Mouse (Mus musculus) heart, embryonic 15.5 days (tissue): ENCODE results near the gene Chst15. TPM values are rescaled to one million over a fixed set of nuclear protein-coding genes. Genes with fewer than 3 reads are reported as not detected.

ENCODE experiments used
- ATAC-seq: fragments of 200-750 bp; cut with Nextera tagmentation; replicated peaks from 2 replicates; pipeline ENCODE4 v1.8.0; 2017; ENCODE audit warnings: low read depth, moderate TSS enrichment; ENCODE audit not compliant: insufficient number of reproducible peaks, insufficient read depth, low FRiP score
- H3K27ac ChIP-seq: fragments of 300-500 bp; sonication (generic); 2 replicates; pipeline ENCODE4 v1.5.1; 2015; ENCODE audit warnings: mild to moderate bottlenecking, inconsistent platforms
- H3K27me3 ChIP-seq: fragments of 300-500 bp; sonication (generic); 2 replicates; pipeline ENCODE4 v1.6.1; 2015; ENCODE audit warnings: inconsistent platforms
- H3K36me3 ChIP-seq: fragments of 300-500 bp; sonication (generic); 2 replicates; pipeline ENCODE4 v1.6.1; 2015; ENCODE audit warnings: mild to moderate bottlenecking, inconsistent platforms
- H3K4me1 ChIP-seq: fragments of 300-500 bp; sonication (generic); replicated peaks from 2 replicates; pipeline ENCODE4 v1.6.1; 2015; ENCODE audit warnings: inconsistent platforms
- H3K4me2 ChIP-seq: fragments of 300-500 bp; sonication (generic); 2 replicates; pipeline ENCODE4 v1.6.1; 2015; ENCODE audit warnings: inconsistent platforms, mild to moderate bottlenecking, moderate library complexity
- H3K4me3 ChIP-seq: fragments of 300-500 bp; sonication (generic); 2 replicates; pipeline ENCODE4 v1.5.1; 2015; ENCODE audit warnings: mild to moderate bottlenecking, inconsistent platforms
- H3K9ac ChIP-seq: fragments of 300-500 bp; sonication (generic); 2 replicates; pipeline ENCODE4 v1.6.1; 2015; ENCODE audit warnings: mild to moderate bottlenecking, inconsistent platforms
- H3K9me3 ChIP-seq: fragments of 300-500 bp; sonication (generic); replicated peaks from 2 replicates; pipeline ENCODE4 v1.6.1; 2016; ENCODE audit warnings: inconsistent platforms
- WGBS: fragments of 180-500 bp; shearing (Covaris S2); methylation state at CpG from one replicate; pipeline ENCODE4 v1.1.7; 2015; ENCODE audit warnings: mixed read lengths; 5-methylcytosine and 5-hydroxymethylcytosine counted together
- polyA plus RNA-seq: library from polyadenylated mRNA; unstranded; fragments of >200 nt; fragmentation: Nextera tagmentation; extraction: Ambion mirVana; gene quantifications from 2 replicates; pipeline ENCODE4 v1.2.1, GENCODE M21; 2015

Gene Chst15
- polyA plus RNA-seq, 1 experiment from 2014 or later = 4.4 TPM

GRCm38 (mm10) chr7:132236789-132237188, 80.2 kb downstream of the Chst15 start:
- no peaks in the 10 kb centered on the region for H3K27me3 ChIP-seq
- no peak overlapping the region for H3K9ac ChIP-seq
- 0 out of 2 replicates have a peak, but pooled peaks cover 2% of the 10 kb centered on the region for H3K4me1 ChIP-seq
- H3K4me3 ChIP-seq = no peak overlapping the region
- H3K9me3 ChIP-seq = no peaks in the 10 kb centered on the region
- 67% methylated on average over 8 of the region's 8 CpGs for WGBS
- H3K4me2 ChIP-seq = no peak overlapping the region
- ATAC-seq = no peak
- H3K36me3 ChIP-seq = no peaks in the 10 kb centered on the region
- H3K27ac ChIP-seq = no peak overlapping the region

GRCm38 (mm10) chr7:132234250-132234649, 82.8 kb downstream of the Chst15 start:
- WGBS = 56% methylated on average over 3 of the region's 3 CpGs
- Histone ChIP-seq H3K27ac (no peak overlapping the region), H3K9me3 (no peaks in the 10 kb centered on the region)

GRCm38 (mm10) chr7:132233732-132234131, 83.3 kb downstream of the Chst15 start:
- Histone ChIP-seq H3K4me2 (no peak overlapping the region), H3K4me1 (no peaks in the 10 kb centered on the region), H3K9me3 (no peaks in the 10 kb centered on the region), H3K9ac (no peak overlapping the region), H3K4me3 (no peak overlapping the region), H3K36me3 (no peaks in the 10 kb centered on the region), H3K27ac (no peak overlapping the region), H3K27me3 (no peaks in the 10 kb centered on the region)
- WGBS = 62% methylated on average over 4 of the region's 4 CpGs
- ATAC-seq = no peak

More at GRCm38 (mm10) chr7:132234250-132234649, 82.8 kb downstream of the Chst15 start:
- H3K9ac ChIP-seq = no peak overlapping the region
- 0 out of 2 replicates have a peak, but pooled peaks cover 2% of the 10 kb centered on the region for H3K4me1 ChIP-seq
- no peak for ATAC-seq
- no peaks in the 10 kb centered on the region for H3K36me3 ChIP-seq
- no peak overlapping the region for H3K4me2 ChIP-seq
- no peak overlapping the region for H3K4me3 ChIP-seq
- H3K27me3 ChIP-seq = no peaks in the 10 kb centered on the region

- WGBS = 35% methylated on average over 2 of the region's 2 CpGs
- Histone ChIP-seq H3K4me1 (no peaks in the 10 kb centered on the region), H3K4me2 (no peak overlapping the region), H3K27ac (no peak overlapping the region), H3K9me3 (no peaks in the 10 kb centered on the region), H3K36me3 (no peaks in the 10 kb centered on the region), H3K9ac (no peak overlapping the region), H3K4me3 (no peak overlapping the region), H3K27me3 (no peaks in the 10 kb centered on the region)
- no peak for ATAC-seq
Observed at GRCm38 (mm10) chr7:132232937-132233336, 84.1 kb downstream of the Chst15 start.

GRCm38 (mm10) chr7:132231476-132231875, 85.6 kb downstream of the Chst15 start:
- Histone ChIP-seq H3K36me3 (no peaks in the 10 kb centered on the region), H3K9me3 (no peaks in the 10 kb centered on the region), H3K9ac (no peak overlapping the region), H3K4me2 (no peak overlapping the region), H3K4me3 (no peak overlapping the region), H3K27me3 (no peaks in the 10 kb centered on the region), H3K27ac (no peak overlapping the region), H3K4me1 (peaks cover 8% of the 10 kb centered on the region)
- WGBS = 72% methylated on average over 3 of the region's 3 CpGs
- no peak for ATAC-seq

GRCm38 (mm10) chr7:132230961-132231360, 86.1 kb downstream of the Chst15 start:
- Histone ChIP-seq H3K9me3 (no peaks in the 10 kb centered on the region), H3K4me3 (no peak overlapping the region), H3K4me2 (no peak overlapping the region), H3K9ac (no peak overlapping the region), H3K4me1 (peaks cover 8% of the 10 kb centered on the region), H3K36me3 (no peaks in the 10 kb centered on the region), H3K27ac (no peak overlapping the region), H3K27me3 (no peaks in the 10 kb centered on the region)
- no peak for ATAC-seq
- 79% methylated on average over 3 of the region's 3 CpGs for WGBS

- peak; percentile 55; the same call in 1 of the 2 replicates for ATAC-seq
- 64% methylated on average over 8 of the region's 8 CpGs for WGBS
- peaks cover 11% of the 10 kb centered on the region for H3K4me1 ChIP-seq
- no peak overlapping the region for H3K4me3 ChIP-seq
- no peaks in the 10 kb centered on the region for H3K27me3 ChIP-seq
- no peak overlapping the region for H3K4me2 ChIP-seq
- no peak overlapping the region for H3K9ac ChIP-seq
- H3K27ac ChIP-seq = no peak overlapping the region
- no peaks in the 10 kb centered on the region for H3K36me3 ChIP-seq
- no peaks in the 10 kb centered on the region for H3K9me3 ChIP-seq
Observed at GRCm38 (mm10) chr7:132227075-132227640, 89.9 kb downstream of the Chst15 start.

GRCm38 (mm10) chr7:132226379-132227074, 90.5 kb downstream of the Chst15 start:
- no peaks in the 10 kb centered on the region for H3K27me3 ChIP-seq
- H3K4me1 ChIP-seq = peaks cover 11% of the 10 kb centered on the region
- no peak overlapping the region for H3K4me3 ChIP-seq
- H3K27ac ChIP-seq = no peak overlapping the region
- H3K4me2 ChIP-seq = no peak overlapping the region
- peak; percentile 68; the same call in 1 of the 2 replicates for ATAC-seq
- H3K36me3 ChIP-seq = no peaks in the 10 kb centered on the region
- WGBS = 50% methylated on average over 6 of the region's 6 CpGs
- no peaks in the 10 kb centered on the region for H3K9me3 ChIP-seq
- H3K9ac ChIP-seq = no peak overlapping the region

- ATAC-seq = no peak
- H3K27ac ChIP-seq = no peak overlapping the region
Observed at GRCm38 (mm10) chr7:132223452-132224141, 93.4 kb downstream of the Chst15 start.

GRCm38 (mm10) chr7:132214031-132214430, 103.0 kb downstream of the Chst15 start:
- no peaks in the 10 kb centered on the region for H3K9me3 ChIP-seq
- H3K27me3 ChIP-seq = peaks cover 16% of the 10 kb centered on the region
- no peak overlapping the region for H3K9ac ChIP-seq
- no peaks in the 10 kb centered on the region for H3K4me1 ChIP-seq
- H3K36me3 ChIP-seq = no peaks in the 10 kb centered on the region
- 59% methylated on average over 10 of the region's 10 CpGs for WGBS
- H3K4me2 ChIP-seq = no peak overlapping the region
- H3K4me3 ChIP-seq = no peak overlapping the region
- no peak for ATAC-seq
- no peak overlapping the region for H3K27ac ChIP-seq

More at GRCm38 (mm10) chr7:132223452-132224141, 93.4 kb downstream of the Chst15 start:
- Histone ChIP-seq H3K4me3 (no peak overlapping the region), H3K9me3 (no peaks in the 10 kb centered on the region), H3K27me3 (no peaks in the 10 kb centered on the region), H3K9ac (no peak overlapping the region), H3K36me3 (no peaks in the 10 kb centered on the region), H3K4me2 (no peak overlapping the region), H3K4me1 (peaks cover 11% of the 10 kb centered on the region)
- 51% methylated on average over 10 of the region's 10 CpGs for WGBS

- Histone ChIP-seq H3K27ac (no peak overlapping the region), H3K27me3 (peaks cover 16% of the 10 kb centered on the region), H3K9me3 (no peaks in the 10 kb centered on the region), H3K4me1 (no peaks in the 10 kb centered on the region), H3K4me3 (no peak overlapping the region), H3K36me3 (no peaks in the 10 kb centered on the region), H3K9ac (no peak overlapping the region), H3K4me2 (no peak overlapping the region)
- WGBS = 9% methylated on average over 8 of the region's 8 CpGs
- ATAC-seq = no peak
Observed at GRCm38 (mm10) chr7:132213460-132213859, 103.6 kb downstream of the Chst15 start.
